Mouse (Mus musculus): Measurements from ENCODE around the gene Zfp940.

The Zfp940 gene

DNA sequence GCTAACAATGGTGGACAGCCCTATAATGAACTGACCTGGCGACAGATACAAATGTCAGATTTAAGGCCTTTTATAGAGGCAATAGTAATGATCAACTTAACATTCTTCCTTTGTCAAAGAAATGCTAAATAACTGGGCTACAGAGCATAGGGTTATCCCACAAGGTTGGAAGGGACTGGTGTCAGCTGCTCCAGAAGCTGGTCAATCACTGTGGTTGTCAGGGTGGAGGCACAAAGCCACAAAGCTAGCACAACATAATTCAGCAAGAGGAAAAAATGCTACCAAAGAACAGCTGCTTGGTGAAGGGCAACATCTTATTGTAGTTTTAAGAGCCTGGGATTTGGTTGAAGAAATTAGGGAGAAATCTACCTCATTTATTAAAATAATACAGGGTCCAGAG, 41.2 kb downstream of the Zfp940 start:
- no peak for DNase-seq (ENCODE audit: extremely low read depth, low read depth)

DNA sequence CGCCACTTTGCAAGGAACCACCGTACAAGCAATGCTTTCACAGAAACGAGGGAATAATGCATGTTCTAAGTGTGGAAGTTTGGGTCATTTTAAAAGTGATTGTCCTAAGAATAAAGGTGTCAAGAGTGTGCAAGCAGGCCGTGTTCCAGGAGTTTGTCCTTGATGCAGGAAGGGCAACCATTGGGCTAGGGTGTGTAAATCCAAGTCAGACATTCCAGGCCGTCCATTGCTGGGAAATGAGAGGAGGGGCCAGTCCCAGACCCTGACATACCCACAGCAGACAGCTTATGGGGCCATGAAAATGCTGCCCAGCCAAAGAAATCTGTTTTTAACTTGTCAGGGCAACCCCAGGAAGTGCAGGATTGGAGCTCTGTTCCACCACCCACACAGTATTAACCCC, 46.4 kb downstream of the Zfp940 start:
- DNase-seq (ENCODE audit: extremely low read depth, low read depth): no peak

- DNase-seq (ENCODE audit: extremely low read depth, low read depth): no peak
These were observed 60.6 kb downstream of the Zfp940 start for GRCm38 (mm10) chr7:29792906-29793305.

GRCm38 (mm10) chr7:29785888-29786287, 67.6 kb downstream of the Zfp940 start:
- DNase-seq (ENCODE audit: extremely low read depth, low read depth): no peak

DNA sequence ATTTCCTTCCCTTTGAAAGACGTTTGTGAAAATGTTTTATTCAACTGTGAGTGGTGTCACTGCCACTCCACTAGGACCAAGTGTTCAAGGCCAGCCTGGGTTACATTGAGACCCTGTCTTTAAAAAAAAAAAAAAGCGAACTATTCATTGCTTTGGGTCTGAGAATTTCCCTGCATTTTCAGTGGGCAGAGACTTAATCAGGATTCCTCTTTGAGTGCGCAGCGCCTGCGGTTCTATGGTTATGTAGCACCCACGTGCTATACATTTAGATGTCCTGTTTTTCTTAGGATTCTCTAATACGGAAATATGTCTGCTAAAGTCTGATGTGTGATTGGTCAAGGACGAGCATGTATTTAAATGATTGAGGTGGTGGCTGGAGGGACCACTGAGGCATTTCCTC, 68.4 kb downstream of the Zfp940 start:
- no peak for DNase-seq (ENCODE audit: extremely low read depth, low read depth)

DNA sequence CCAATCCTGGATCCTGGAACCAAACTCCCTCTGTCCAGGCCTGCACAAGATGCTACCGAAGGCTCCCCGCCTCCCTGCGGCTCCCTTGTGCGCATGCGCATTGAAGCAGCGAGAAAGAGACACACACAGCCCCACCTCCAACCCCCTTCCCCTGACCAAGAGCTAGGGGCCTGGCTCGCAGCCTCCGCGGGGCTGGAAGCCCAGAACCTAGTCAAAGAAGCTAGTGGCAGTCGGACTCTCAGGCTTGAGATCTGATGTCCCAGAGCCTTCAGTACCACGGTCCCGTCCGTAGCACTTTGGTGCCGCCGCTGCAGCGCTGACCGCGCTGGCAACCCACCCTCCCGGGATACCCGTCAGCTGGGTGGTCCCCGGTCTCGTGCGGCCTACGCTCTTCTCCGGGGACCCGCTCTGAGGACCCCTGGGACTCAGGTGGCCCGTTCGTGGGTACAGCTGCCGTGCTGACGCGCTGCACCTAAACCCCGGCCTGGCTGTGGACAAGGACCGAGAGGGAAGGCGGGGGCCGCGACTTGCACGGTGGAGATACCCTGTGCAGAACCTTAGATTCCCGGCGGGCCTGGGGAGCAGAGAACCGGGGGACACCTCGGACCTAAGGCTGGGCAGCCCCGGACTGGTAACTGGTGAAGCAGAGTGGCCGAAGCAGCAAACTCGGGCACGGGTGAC, 69.5 kb downstream of the Zfp940 start, which contains the start of gene Zfp30:
TSS of gene Zfp30 (plus strand) at position 128 of the 681 bp plus-strand sequence.
- DNase-seq (ENCODE audit: extremely low read depth, low read depth): peak; percentile 73
